In genomic region chr5:130820021-130820648, GRCm38 (mm10) we compare ENCODE assay signal across 13 mouse cellular contexts.
A peak's percentile ranks its signal among the peaks of the same experiment; 100 is the strongest.
DNase-seq lines count a peak whose midpoint lies in the region; ATAC-seq lines count a peak whose summit lies in the region.
"Had no signal": no experiment of that assay in that cellular context is flagged by ENCODE, and none has a peak within 500 bp of the region (broad histone marks: within the 10 kb centered on the region; RNA-seq: fewer than 3 reads in every experiment).

No protein-coding gene starts in this region.

- peak; percentile 27 for DNase-seq in adrenal gland, adult 2 months
- DNase-seq in adrenal gland, adult 18-20 months (ENCODE audit: low spot score in 2 of 2) = no peak
- DNase-seq in kidney, postnatal 10 days = peak; percentile 16
- DNase-seq in kidney, adult 9 months = no peak
- peak; percentile 7 for DNase-seq in NIH3T3 (ENCODE audit: low read depth)
- DNase-seq in heart, postnatal 4 days = peak; percentile 7
- no peak for DNase-seq in yolk sac, embryonic 10.5 days (ENCODE audit: low spot score)
- DNase-seq: cerebellum, adult 11 months; layer of hippocampus, postnatal 36 days; retina, postnatal 1 day; spleen, adult 18-20 months; thymus, postnatal 36 days had no signal

- ATAC-seq in inflammation-experienced regulatory T-cells, adult 6 months = no peak

Comparison
In these comparisons a context has a peak if more than half of its experiments do, and no peak if none do; other contexts are left out.
1. DNase-seq: peak in adrenal gland, adult 2 months (single experiment), kidney, postnatal 10 days (single experiment), NIH3T3 (single experiment) and heart, postnatal 4 days (single experiment); none in adrenal gland, adult 18-20 months (0 of 2), kidney, adult 9 months (single experiment) and yolk sac, embryonic 10.5 days (single experiment).